Comparison of ENCODE assay signal across 14 mouse cellular contexts in genomic region chr15:13008803-13009202, GRCm38 (mm10).
"Had no signal": no experiment of that assay in that cellular context is flagged by ENCODE, and none has a peak within 500 bp of the region (broad histone marks: within the 10 kb centered on the region; RNA-seq: fewer than 3 reads in every experiment).

No protein-coding gene starts in this region.

- ATAC-seq: liver, embryonic 12.5 days; midbrain, embryonic 13.5 days had no signal

- H3K4me3 ChIP-seq: liver, embryonic 12.5 days; megakaryocyte, embryonic 14.5 days; midbrain, embryonic 13.5 days; stomach, embryonic 15.5 days had no signal

- H3K9me3 ChIP-seq: liver, embryonic 12.5 days; stomach, embryonic 15.5 days had no signal

- DNase-seq: lung, adult 18-20 months; lung, embryonic 14.5 days; lung, postnatal 10 days; lung, postnatal 4 days; right cerebral cortex, postnatal 14 days; thymus, adult 2 months; thymus, postnatal 25 days; thymus, postnatal 4 days had no signal

- H3K36me3 ChIP-seq: liver, embryonic 12.5 days; midbrain, embryonic 13.5 days; stomach, embryonic 15.5 days had no signal

- H3K27me3 ChIP-seq: liver, embryonic 12.5 days; megakaryocyte, embryonic 14.5 days; midbrain, embryonic 13.5 days; stomach, embryonic 15.5 days had no signal

- H3K9ac ChIP-seq: liver, embryonic 12.5 days; liver, embryonic 14.5 days; lung, embryonic 14.5 days; midbrain, embryonic 13.5 days; stomach, embryonic 15.5 days had no signal

- H3K4me2 ChIP-seq: liver, embryonic 12.5 days; lung, embryonic 14.5 days; midbrain, embryonic 13.5 days; stomach, embryonic 15.5 days had no signal

- H3K27ac ChIP-seq: liver, embryonic 12.5 days; liver, embryonic 14.5 days; midbrain, embryonic 13.5 days; stomach, embryonic 15.5 days; stomach, postnatal 0 days had no signal

- H3K4me1 ChIP-seq: liver, embryonic 12.5 days; megakaryocyte, embryonic 14.5 days; midbrain, embryonic 13.5 days; stomach, embryonic 15.5 days had no signal
